Mouse (Mus musculus): ENCODE results near the gene Nmrk1. TPM values are rescaled to one million over a fixed set of nuclear protein-coding genes. Genes with fewer than 3 reads are reported as not detected.

Gene Nmrk1
- polyA plus RNA-seq, 1 experiment from 2014 or later, result 4.9 TPM

DNA sequence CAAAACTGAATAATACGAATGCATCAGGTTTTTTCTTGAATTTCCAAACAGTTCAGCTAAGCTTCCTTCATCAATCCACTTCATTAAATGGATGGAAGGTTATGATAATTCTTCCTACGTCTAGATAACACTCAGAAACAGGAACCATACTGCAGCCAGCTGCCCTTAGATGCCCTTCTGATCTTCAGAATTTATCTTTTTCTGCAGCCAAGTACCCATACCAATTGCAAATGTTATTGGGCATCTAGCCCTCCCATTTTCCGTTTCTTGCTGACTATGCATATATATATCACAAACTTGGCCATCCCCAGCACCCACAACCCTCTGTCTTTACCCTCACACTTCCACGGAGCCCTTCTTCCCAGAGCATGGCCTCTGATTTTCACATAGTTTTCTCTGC, 18.2 kb downstream of the Nmrk1 start:
- H3K4me1 ChIP-seq (replicated peaks; ENCODE audit: control insufficient read depth, insufficient read depth), result no peaks in the 10 kb centered on the region
- ATAC-seq (ENCODE audit: low FRiP score, low TSS enrichment) (no peak), DNase-seq (ENCODE audit: low spot score) (no peak)
- H3K27me3 ChIP-seq (ENCODE audit: control insufficient read depth, insufficient read depth, low read length), result no peaks in the 10 kb centered on the region
- no peak overlapping the region for H3K9ac ChIP-seq (ENCODE audit: low read length)
- no peaks in the 10 kb centered on the region for H3K9me3 ChIP-seq (ENCODE audit: control insufficient read depth, low read length)
- H3K4me3 ChIP-seq (ENCODE audit: low read depth, low read length), result no peak overlapping the region
- TF ChIP-seq EP300 (optimal IDR thresholded peaks at IDR 0.05) (no peak), CTCF (IDR thresholded peaks at IDR 0.05; ENCODE audit: low read depth) (no peak)
- WGBS, result 85% methylated on average over 4 of the region's 4 CpGs
- no peak overlapping the region for H3K27ac ChIP-seq (replicated peaks)
- no peak overlapping the region for H3K4me2 ChIP-seq (replicated peaks; ENCODE audit: low read depth)
- no peaks in the 10 kb centered on the region for H3K36me3 ChIP-seq (ENCODE audit: control insufficient read depth, insufficient read depth, low read length)

- Histone ChIP-seq H3K27ac (replicated peaks) (no peak overlapping the region), H3K4me3 (ENCODE audit: low read depth, low read length) (no peak overlapping the region), H3K4me2 (replicated peaks; ENCODE audit: low read depth) (no peak overlapping the region), H3K4me1 (replicated peaks; ENCODE audit: control insufficient read depth, insufficient read depth) (no peaks in the 10 kb centered on the region), H3K9ac (ENCODE audit: low read length) (no peak overlapping the region), H3K36me3 (ENCODE audit: control insufficient read depth, insufficient read depth, low read length) (no peaks in the 10 kb centered on the region), H3K27me3 (ENCODE audit: control insufficient read depth, insufficient read depth, low read length) (no peaks in the 10 kb centered on the region), H3K9me3 (ENCODE audit: control insufficient read depth, low read length) (no peaks in the 10 kb centered on the region)
- no peak for DNase-seq (ENCODE audit: low spot score)
- 74% methylated on average over 6 of the region's 6 CpGs for WGBS
- ATAC-seq (ENCODE audit: low FRiP score, low TSS enrichment), result no peak
- no peak for TF ChIP-seq CTCF (IDR thresholded peaks at IDR 0.05; ENCODE audit: low read depth)
- no peak for TF ChIP-seq EP300 (optimal IDR thresholded peaks at IDR 0.05)
Observed at GRCm38 (mm10) chr19:18650473-18650872, 18.7 kb downstream of the Nmrk1 start.

DNA sequence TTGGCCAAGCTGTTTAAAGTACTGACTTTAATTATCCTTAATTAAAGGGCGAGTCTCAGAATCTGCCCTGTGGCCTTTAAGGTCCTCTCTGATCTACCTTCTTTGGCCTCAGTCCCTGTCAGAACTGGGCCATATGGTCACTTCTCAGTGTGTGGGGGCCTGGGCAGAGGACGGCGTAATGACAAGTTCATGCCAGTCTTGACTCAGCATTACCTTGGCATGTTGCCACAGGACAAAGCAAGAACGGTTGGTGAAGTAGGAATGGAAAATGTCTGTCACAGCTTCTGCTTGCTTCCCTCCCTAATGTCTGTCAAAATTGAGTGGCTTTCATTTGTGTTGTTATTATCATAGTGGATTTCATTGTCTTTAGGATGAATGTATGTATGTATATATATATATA, 20.8 kb downstream of the Nmrk1 start:
- H3K9ac ChIP-seq (ENCODE audit: low read length), result no peak overlapping the region
- ATAC-seq (ENCODE audit: low FRiP score, low TSS enrichment) (no peak), DNase-seq (ENCODE audit: low spot score) (no peak)
- H3K4me2 ChIP-seq (replicated peaks; ENCODE audit: low read depth), result no peak overlapping the region
- no peaks in the 10 kb centered on the region for H3K27me3 ChIP-seq (ENCODE audit: control insufficient read depth, insufficient read depth, low read length)
- no peaks in the 10 kb centered on the region for H3K4me1 ChIP-seq (replicated peaks; ENCODE audit: control insufficient read depth, insufficient read depth)
- WGBS, result 70% methylated on average over 4 of the region's 4 CpGs
- H3K4me3 ChIP-seq (ENCODE audit: low read depth, low read length), result no peak overlapping the region
- no peaks in the 10 kb centered on the region for H3K36me3 ChIP-seq (ENCODE audit: control insufficient read depth, insufficient read depth, low read length)
- no peak overlapping the region for H3K27ac ChIP-seq (replicated peaks)
- no peaks in the 10 kb centered on the region for H3K9me3 ChIP-seq (ENCODE audit: control insufficient read depth, low read length)
- TF ChIP-seq CTCF (IDR thresholded peaks at IDR 0.05; ENCODE audit: low read depth) (no peak), EP300 (optimal IDR thresholded peaks at IDR 0.05) (no peak)

DNA sequence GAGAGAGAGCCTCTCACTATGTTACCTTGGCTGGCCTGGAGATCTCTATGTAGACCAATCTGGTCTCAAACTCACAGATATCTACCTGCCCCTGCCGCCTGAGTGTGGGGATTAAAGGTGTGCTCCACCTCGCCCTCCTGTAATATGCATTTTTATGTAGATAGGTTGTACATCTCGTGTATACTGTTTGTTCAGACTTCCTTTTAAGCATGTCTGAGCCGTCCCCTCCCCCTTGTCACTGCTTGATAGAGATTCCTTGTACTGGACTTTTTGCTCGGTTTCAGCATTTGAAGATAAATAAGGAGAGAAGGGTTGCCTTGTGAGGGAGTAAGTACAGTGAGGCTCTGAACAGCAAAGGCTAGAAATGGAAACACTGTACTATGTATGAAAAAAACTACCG, 21.3 kb downstream of the Nmrk1 start:
- Histone ChIP-seq H3K9me3 (ENCODE audit: control insufficient read depth, low read length) (no peaks in the 10 kb centered on the region), H3K4me1 (replicated peaks; ENCODE audit: control insufficient read depth, insufficient read depth) (no peaks in the 10 kb centered on the region), H3K27me3 (ENCODE audit: control insufficient read depth, insufficient read depth, low read length) (no peaks in the 10 kb centered on the region), H3K9ac (ENCODE audit: low read length) (no peak overlapping the region), H3K27ac (replicated peaks) (no peak overlapping the region), H3K4me3 (ENCODE audit: low read depth, low read length) (no peak overlapping the region), H3K4me2 (replicated peaks; ENCODE audit: low read depth) (no peak overlapping the region), H3K36me3 (ENCODE audit: control insufficient read depth, insufficient read depth, low read length) (no peaks in the 10 kb centered on the region)
- no peak for TF ChIP-seq EP300 (optimal IDR thresholded peaks at IDR 0.05)
- DNase-seq (ENCODE audit: low spot score), result no peak
- WGBS, result 68% methylated on average over 6 of the region's 6 CpGs
- ATAC-seq (ENCODE audit: low FRiP score, low TSS enrichment), result no peak

- no peaks in the 10 kb centered on the region for H3K9me3 ChIP-seq (ENCODE audit: control insufficient read depth, low read length)
- TF ChIP-seq CTCF (IDR thresholded peaks at IDR 0.05; ENCODE audit: low read depth), result no peak
- TF ChIP-seq EP300 (optimal IDR thresholded peaks at IDR 0.05), result no peak
Observed at GRCm38 (mm10) chr19:18654330-18654729, 22.6 kb downstream of the Nmrk1 start.

DNA sequence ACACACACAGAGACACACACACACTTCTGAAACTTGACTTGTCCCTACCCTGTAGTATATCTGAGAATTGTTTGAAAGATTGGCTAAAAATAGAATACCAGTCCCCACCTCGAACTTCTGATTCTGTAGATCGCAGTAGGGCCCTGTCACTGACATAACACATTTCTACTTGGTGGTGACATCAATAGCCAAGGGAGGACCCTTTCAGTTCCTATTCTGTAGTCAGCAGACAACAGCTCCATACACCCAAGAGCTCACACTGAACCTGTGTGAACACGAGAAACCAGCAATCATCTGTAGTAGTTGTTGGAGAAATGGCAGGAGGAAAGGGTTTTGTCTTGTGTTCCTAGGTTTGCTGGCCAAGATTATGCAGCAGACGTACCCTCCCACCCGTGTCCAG, 23.2 kb downstream of the Nmrk1 start:
- H3K9me3 ChIP-seq (ENCODE audit: control insufficient read depth, low read length), result no peaks in the 10 kb centered on the region
- TF ChIP-seq CTCF (IDR thresholded peaks at IDR 0.05; ENCODE audit: low read depth), result no peak
- TF ChIP-seq EP300 (optimal IDR thresholded peaks at IDR 0.05), result no peak
- no peaks in the 10 kb centered on the region for H3K27me3 ChIP-seq (ENCODE audit: control insufficient read depth, insufficient read depth, low read length)
- no peaks in the 10 kb centered on the region for H3K4me1 ChIP-seq (replicated peaks; ENCODE audit: control insufficient read depth, insufficient read depth)
- no peak for ATAC-seq (ENCODE audit: low FRiP score, low TSS enrichment)
- H3K4me3 ChIP-seq (ENCODE audit: low read depth, low read length), result no peak overlapping the region
- 54% methylated on average over 5 of the region's 5 CpGs for WGBS
- no peak overlapping the region for H3K4me2 ChIP-seq (replicated peaks; ENCODE audit: low read depth)
- DNase-seq (ENCODE audit: low spot score), result no peak
- H3K36me3 ChIP-seq (ENCODE audit: control insufficient read depth, insufficient read depth, low read length), result no peaks in the 10 kb centered on the region
- H3K9ac ChIP-seq (ENCODE audit: low read length), result no peak overlapping the region
- H3K27ac ChIP-seq (replicated peaks), result no peak overlapping the region

More at GRCm38 (mm10) chr19:18654330-18654729, 22.6 kb downstream of the Nmrk1 start:
- H3K36me3 ChIP-seq (ENCODE audit: control insufficient read depth, insufficient read depth, low read length), result no peaks in the 10 kb centered on the region
- no peak overlapping the region for H3K27ac ChIP-seq (replicated peaks)
- H3K4me2 ChIP-seq (replicated peaks; ENCODE audit: low read depth), result no peak overlapping the region
- no peaks in the 10 kb centered on the region for H3K27me3 ChIP-seq (ENCODE audit: control insufficient read depth, insufficient read depth, low read length)
- no peak overlapping the region for H3K4me3 ChIP-seq (ENCODE audit: low read depth, low read length)
- ATAC-seq (ENCODE audit: low FRiP score, low TSS enrichment), result no peak
- no peak for DNase-seq (ENCODE audit: low spot score)
- H3K9ac ChIP-seq (ENCODE audit: low read length), result no peak overlapping the region
- H3K4me1 ChIP-seq (replicated peaks; ENCODE audit: control insufficient read depth, insufficient read depth), result no peaks in the 10 kb centered on the region
- WGBS, result 75% methylated on average over 8 of the region's 8 CpGs

Data from stomach, postnatal 0 days (tissue).